Mouse (Mus musculus) hematopoietic stem cell, adult 5-6 weeks (primary cell): ENCODE data around the gene Kif1bp. TPM values are rescaled to one million over a fixed set of nuclear protein-coding genes. Genes with fewer than 3 reads are reported as not detected.
"Not testable (repeated sequence)": the region's sequence is repeated elsewhere in the genome, so short reads cannot be mapped to it uniquely, and the experiment has no call there.

Source experiments
- ATAC-seq, 2 experiments: fragments of 125-278 bp in 1 of 2; replicated peaks in 1 of 2; 2 replicates each; pipeline ENCODE4 v1.8.0; 2016 to 2017; ENCODE audit warnings: inconsistent platforms in 2 of 2, mild to moderate bottlenecking in 2 of 2, moderate number of reproducible peaks in 2 of 2, low read depth in 1 of 2, moderate TSS enrichment in 1 of 2; ENCODE audit not compliant: low FRiP score in 2 of 2, poor library complexity in 2 of 2, severe bottlenecking in 2 of 2, insufficient read depth in 1 of 2, low TSS enrichment in 1 of 2
- total RNA-seq: library from RNA; stranded (forward); fragments of 172-1452, 232-1000 nt; gene quantifications from 2 replicates; pipeline ENCODE4 v1.2.3, GENCODE M21; 2017

Kif1bp gene
- total RNA-seq, 1 experiment from 2014 or later: 21.0 TPM

- no peak for ATAC-seq
Observed at GRCm38 (mm10) chr10:62501951-62502350, 76.3 kb downstream of the Kif1bp start.

DNA sequence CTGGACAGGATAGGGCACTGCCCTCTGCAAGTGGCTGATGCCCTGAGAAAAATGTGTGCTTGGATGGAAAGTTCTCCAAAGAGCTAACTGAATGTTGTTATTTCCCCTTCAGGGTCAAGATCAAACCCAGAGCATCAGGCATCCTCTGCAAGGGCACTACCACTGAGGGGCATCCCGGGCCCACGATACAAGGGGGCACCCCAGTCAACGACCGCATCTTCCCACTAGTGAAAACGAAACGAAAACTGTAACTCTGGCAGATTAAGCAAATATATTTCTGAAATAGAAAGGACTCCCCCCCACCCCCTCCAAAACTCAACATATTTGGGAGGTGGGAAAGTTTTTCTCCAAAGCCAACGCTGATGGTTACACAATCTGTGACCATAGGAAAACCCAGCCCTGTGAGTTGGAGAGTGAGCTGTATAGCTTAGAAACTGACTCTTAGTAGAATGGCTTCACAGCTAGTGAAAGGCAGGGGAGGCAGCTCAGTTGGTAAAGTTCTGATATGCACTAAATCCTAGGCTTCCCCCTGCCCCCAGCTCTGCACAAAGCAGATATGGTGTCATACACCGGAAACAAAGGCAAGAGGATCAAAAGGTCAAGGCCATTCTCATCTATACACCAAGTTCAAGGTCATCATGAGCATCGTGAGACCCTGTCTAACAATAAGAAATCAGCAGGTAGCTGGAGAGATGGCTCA is 77.2 kb downstream of the Kif1bp start:
- ATAC-seq: no peak

DNA sequence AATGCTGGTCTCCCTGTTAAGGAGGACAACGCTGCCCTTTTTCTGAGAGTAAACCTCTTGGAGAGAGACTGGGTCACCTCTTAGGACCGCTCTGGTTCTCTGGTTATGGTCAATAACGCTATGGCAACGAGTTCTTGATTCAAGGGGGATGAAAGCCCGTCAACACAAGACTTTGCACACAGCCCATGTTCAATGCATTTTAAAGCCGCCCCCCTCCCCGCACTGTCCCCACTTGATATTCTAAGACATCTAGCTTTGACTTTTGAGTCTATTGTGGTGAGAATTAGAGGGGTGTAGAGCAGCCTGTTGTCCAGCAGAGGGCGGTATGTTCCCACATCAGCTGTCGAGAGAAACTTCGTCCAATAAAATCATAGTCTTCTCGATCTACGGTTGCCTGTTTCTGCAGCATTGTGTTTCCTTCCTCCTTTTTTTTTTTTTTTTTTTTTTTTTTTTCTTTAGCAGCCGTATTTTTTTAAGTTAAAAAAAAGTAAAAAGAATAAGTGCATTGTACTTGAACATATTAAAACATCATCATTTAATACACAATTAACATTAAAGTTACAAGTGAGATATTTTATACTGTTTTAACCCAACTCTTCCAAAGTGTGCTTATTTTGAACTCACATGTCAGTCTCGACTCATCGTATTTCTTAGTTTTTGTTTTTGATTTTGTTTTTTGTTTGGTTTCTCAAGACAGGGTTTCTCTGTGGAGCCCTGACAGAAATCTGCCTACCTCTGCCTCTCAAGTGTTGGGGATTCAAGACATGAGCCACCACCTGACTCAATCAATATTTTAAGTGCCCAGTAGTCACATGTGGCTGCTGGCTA is 78.0 kb downstream of the Kif1bp start:
- ATAC-seq: peak; percentile 48 to 56

DNA sequence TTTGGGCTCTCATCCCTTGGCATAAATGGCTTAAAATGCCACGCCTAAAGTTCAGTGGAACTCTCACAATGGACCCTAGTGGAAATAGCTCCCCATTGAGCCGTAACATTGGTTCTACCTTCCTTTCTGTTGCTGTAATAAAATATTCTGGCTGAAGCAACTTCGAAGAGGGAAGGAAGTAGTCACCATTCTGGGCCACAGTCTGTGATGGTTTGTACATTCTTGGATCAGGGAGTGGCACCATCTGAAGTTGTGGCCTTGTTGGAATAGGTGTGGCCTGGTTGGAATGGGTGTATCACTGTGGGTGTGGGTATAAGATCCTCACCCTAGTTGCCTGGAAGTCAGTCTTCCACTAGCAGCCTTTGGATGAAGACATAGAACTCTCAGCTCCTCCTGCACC is 86.6 kb downstream of the Kif1bp start:
- ATAC-seq: not testable (repeated sequence)

Other genes with a start within 250 kb of the Kif1bp start
- gene Hk1, start 198.5 kb downstream of the Kif1bp start, total RNA-seq: 99.6 and 155 TPM in 2 replicates
- not detected in 2 replicates for gene Hkdc1, start 156.0 kb downstream of the Kif1bp start, total RNA-seq
- 0.69 and 2.6 TPM in 2 replicates for gene 4930507D05Rik, start 129.0 kb downstream of the Kif1bp start, total RNA-seq
- gene Supv3l1, start 128.7 kb downstream of the Kif1bp start, total RNA-seq: 45.0 and 48.8 TPM in 2 replicates
- 66.4 and 75.1 TPM in 2 replicates for gene Vps26a, start 91.7 kb downstream of the Kif1bp start, total RNA-seq
- 1,380 and 1,792 TPM in 2 replicates for gene Srgn, start 51.0 kb downstream of the Kif1bp start, total RNA-seq
- gene Ddx21, start 23.8 kb upstream of the Kif1bp start, total RNA-seq: 168 and 198 TPM in 2 replicates
- 112 and 146 TPM in 2 replicates for gene Ddx50, start 72.8 kb upstream of the Kif1bp start, total RNA-seq
- 3.3 and 4.3 TPM in 2 replicates for gene Stox1, start 147.7 kb upstream of the Kif1bp start, total RNA-seq
- gene Ccar1, start 213.8 kb upstream of the Kif1bp start, total RNA-seq: 118 and 120 TPM in 2 replicates